Mouse (Mus musculus): ENCODE measurements around the gene Gm1043. TPM values are rescaled to one million over a fixed set of nuclear protein-coding genes. Genes with fewer than 3 reads are reported as not detected.

The Gm1043 gene
- not detected in 2 replicates for total RNA-seq (2017)

DNA sequence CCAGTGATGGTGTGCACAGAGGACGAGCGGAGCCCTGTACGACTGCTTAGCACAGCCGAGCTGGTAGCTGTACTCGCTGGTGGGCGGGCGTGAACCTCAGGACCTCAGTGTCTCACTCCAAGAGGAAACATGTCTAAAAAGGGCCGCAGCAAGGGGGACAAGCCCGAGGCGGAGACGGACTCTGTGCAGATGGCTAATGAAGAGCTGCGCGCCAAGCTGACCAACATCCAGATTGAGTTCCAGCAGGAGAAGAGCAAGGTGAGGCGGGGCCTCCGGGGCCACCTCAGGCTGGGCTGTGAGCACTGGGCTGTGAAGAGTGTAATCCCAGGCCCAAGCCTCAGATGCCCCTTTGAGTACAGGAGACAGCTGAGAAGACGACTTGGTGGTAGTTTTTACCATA, at the start of gene Gm1043:
Gene Gm1043 (plus strand): TSS at position 130 of the 400 bp plus-strand sequence.
- ATAC-seq (replicated peaks; ENCODE audit: low read depth, poor library complexity, severe bottlenecking), result no peak

GRCm38 (mm10) chr5:37035896-37036295, 49.3 kb upstream of the Gm1043 start:
- ATAC-seq (replicated peaks; ENCODE audit: low read depth, poor library complexity, severe bottlenecking), result no peak

DNA sequence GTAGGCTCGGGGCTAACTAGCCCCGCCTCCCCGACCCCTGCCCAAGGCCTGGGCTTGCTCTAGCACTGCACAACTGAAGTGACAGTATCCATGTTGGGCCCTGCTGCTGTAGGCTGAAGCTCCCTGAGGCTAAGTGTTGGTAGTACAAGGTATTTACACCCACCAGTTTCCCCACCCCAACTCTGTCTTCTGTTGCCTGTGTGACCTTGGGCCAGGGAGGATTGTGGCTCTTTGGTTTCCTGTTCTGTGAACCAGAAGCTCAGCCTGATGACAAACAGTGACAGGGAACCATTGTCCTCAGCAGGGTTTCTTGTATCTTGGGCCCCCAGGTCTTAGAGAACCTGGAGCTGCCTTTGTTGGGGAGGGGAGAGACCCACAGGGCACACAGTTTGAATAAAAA, 48.3 kb upstream of the Gm1043 start:
- ATAC-seq (replicated peaks; ENCODE audit: low read depth, poor library complexity, severe bottlenecking), result peak; percentile 48

- ATAC-seq (replicated peaks; ENCODE audit: low read depth, poor library complexity, severe bottlenecking), result no peak
Measured at GRCm38 (mm10) chr5:37039908-37040307, 45.3 kb upstream of the Gm1043 start.

DNA sequence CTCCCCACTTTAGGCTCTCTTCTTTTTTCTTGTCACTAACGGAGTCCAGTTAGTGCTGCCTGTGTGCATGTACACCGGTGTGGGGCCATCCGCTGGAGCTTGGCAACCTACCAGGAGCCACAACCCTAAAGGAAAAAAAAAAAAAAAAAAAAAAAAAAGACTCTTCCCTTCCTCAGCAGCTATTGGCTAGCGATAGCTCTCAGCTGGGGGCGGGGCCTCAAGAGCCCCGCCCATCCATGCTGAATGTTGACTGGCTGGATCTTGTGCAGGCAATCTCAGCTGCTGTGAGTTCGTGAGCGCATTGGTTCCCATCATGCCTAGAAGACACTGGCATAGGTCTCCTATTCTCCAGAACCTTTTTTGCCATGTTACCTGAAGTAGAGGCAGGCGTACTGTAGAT, 44.5 kb upstream of the Gm1043 start:
- peak; percentile 61 for ATAC-seq (replicated peaks; ENCODE audit: low read depth, poor library complexity, severe bottlenecking)

- ATAC-seq (replicated peaks; ENCODE audit: low read depth, poor library complexity, severe bottlenecking), result peak; percentile 49
Measured at GRCm38 (mm10) chr5:37041651-37042050, 43.5 kb upstream of the Gm1043 start.

GRCm38 (mm10) chr5:37042934-37043333, 42.2 kb upstream of the Gm1043 start:
- no peak for ATAC-seq (replicated peaks; ENCODE audit: low read depth, poor library complexity, severe bottlenecking)

DNA sequence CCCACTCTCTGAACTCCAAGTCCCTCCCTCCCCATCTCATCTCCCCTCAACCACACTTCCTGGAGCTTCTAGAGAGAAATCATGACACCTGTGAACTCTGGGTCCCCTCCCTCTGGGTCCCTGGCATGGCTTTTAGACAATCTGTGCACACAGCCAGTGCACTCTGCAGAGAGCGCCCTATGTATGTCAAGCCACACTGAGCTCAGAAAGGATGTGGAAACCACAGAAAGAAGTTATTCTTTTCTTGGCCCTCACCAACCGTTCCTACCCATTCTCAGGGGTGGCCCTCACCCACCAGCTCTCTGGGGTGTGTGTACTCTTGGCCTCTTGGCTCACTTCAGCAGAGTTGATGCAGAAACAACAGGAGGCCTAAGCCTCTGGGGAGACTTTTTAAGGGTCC, 40.4 kb upstream of the Gm1043 start:
- ATAC-seq (replicated peaks; ENCODE audit: low read depth, poor library complexity, severe bottlenecking), result peak; percentile 15

DNA sequence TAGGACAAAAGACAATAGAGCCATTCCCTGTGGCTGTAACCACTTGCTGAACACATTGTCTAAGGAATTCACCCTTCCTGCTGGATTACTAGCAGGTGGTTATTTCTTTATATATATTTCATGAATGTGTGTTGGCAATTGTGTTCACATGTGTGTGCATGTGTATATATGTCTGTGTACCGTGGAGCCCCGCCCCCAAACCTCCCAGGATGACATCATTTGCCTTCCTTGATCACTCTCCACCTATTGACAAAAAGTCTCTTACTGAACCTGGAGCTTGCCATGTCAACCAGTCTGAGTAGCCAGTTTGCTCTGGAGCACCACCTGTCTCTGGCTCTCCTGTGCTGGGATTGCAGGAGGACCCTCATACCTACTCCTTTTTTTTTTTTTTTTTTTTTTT, 39.6 kb upstream of the Gm1043 start:
- ATAC-seq (replicated peaks; ENCODE audit: low read depth, poor library complexity, severe bottlenecking), result no peak

DNA sequence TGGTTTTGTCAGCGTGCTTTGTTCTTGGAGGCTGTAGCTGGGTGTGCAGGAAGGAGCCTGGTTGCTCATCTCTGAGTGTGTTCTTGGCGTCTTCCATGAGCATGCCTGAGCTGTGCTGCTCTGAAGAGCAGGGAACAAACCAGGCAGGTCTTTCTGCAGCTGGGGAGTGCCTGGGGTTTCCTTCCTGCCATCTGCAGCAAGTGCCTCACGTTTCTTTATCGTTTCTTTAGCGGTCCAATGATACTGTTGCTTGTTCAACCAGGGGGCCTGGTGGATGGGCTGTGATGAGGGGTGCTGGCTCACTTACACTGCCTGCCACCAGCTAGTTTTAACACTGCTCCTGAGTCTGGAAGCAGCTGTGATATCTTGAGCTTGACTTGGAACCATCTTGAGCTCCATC, 38.4 kb upstream of the Gm1043 start:
- no peak for ATAC-seq (replicated peaks; ENCODE audit: low read depth, poor library complexity, severe bottlenecking)

- ATAC-seq (replicated peaks; ENCODE audit: low read depth, poor library complexity, severe bottlenecking), result 0 out of 2 replicates have a peak, but pooled peaks have one; percentile 13
Measured at GRCm38 (mm10) chr5:37047206-37047915, 37.8 kb upstream of the Gm1043 start.

- no peak for ATAC-seq (replicated peaks; ENCODE audit: low read depth, poor library complexity, severe bottlenecking)
Measured at GRCm38 (mm10) chr5:37047992-37048391, 37.2 kb upstream of the Gm1043 start.

GRCm38 (mm10) chr5:37049111-37049510, 36.1 kb upstream of the Gm1043 start:
- ATAC-seq (replicated peaks; ENCODE audit: low read depth, poor library complexity, severe bottlenecking), result no peak

GRCm38 (mm10) chr5:37050521-37051373, 34.4 kb upstream of the Gm1043 start:
- peak; percentile 53 for ATAC-seq (replicated peaks; ENCODE audit: low read depth, poor library complexity, severe bottlenecking)

DNA sequence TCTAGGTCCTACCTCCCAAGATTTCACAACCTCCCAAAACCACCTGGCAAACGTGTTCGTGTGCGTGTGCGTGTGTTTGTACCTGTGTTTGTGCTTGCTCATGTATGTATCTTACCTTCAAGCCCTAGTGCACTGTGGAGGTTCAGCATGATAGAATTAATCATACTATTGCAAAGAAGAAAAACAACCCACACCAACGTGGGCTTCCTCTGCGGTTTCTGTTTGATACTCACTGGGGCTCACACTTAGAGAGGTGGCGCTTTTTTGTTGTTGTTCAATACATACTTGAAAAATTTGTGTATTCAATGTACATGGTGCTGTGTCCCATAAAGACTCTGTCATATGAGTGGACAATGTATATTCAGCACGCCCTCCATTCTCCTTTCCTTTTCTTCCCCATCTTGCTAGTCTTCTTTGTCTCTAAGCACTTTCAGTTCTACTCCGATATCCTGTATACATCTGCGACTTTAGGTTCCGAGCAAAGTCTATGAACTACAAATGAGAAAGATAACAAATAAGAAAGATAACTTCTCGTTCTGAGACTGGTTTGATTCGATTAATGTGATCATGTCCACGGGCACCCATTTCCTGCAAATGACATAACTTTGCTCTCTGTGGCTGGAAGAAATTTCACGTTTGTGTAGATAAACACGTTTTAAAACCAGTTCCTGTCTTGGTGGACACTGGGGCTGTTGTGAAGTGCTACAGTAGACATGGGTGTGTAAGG, 33.6 kb upstream of the Gm1043 start:
- peak; percentile 21 for ATAC-seq (replicated peaks; ENCODE audit: low read depth, poor library complexity, severe bottlenecking)

DNA sequence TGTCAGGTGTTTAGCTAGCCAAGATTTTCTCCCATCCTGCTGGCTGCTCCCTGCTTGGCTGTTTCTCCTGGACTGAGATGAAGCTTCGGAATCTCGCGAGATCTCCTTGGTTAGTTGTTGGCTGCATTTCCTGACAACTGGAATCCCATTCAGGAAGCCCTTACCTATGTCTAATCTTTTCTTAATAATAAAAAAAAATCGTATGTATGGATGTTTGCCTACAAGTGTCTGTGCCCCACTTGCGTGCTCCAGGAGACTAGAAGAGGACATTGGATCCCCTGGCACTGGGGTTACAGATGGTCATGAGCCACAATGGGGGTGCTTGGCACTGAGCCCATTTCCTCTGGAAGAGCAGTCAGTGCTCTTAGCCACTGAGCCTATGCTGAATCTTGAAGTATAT, 32.3 kb upstream of the Gm1043 start:
- no peak for ATAC-seq (replicated peaks; ENCODE audit: low read depth, poor library complexity, severe bottlenecking)

- ATAC-seq (replicated peaks; ENCODE audit: low read depth, poor library complexity, severe bottlenecking), result no peak
Measured at GRCm38 (mm10) chr5:37055789-37056188, 29.4 kb upstream of the Gm1043 start.

- no peak for ATAC-seq (replicated peaks; ENCODE audit: low read depth, poor library complexity, severe bottlenecking)
Measured at GRCm38 (mm10) chr5:37056471-37056870, 28.7 kb upstream of the Gm1043 start.

DNA sequence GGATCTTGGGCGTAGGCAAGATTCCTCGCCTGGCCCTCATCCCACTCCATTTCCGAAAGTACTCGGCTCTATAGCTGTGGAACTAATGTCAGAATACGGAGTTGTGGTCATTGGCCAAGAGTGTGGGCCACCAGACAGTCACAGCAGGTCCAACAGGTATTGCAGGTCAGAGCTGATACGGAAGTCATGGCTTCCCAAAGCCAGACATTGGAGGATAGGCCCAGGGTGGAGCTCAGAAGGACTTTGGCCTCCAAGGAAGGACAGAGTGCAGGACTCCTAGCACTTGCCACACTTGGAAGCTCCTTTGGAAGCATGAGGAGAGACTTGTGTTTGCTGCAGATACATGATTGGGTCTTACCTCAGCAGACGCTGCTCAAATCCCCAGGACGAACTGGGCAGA, 23.6 kb upstream of the Gm1043 start:
- no peak for ATAC-seq (replicated peaks; ENCODE audit: low read depth, poor library complexity, severe bottlenecking)
